Comparison of ENCODE assay signal across 23 mouse cellular contexts in genomic region chr1:164322987-164323650, GRCm38 (mm10).
"Had no signal": no experiment of that assay in that cellular context is flagged by ENCODE, and none has a peak within 500 bp of the region (broad histone marks: within the 10 kb centered on the region; RNA-seq: fewer than 3 reads in every experiment).

No protein-coding gene starts in this region.

- H3K4me3 ChIP-seq: left cerebral cortex, adult 2 months; limb, embryonic 12.5 days; limb, embryonic 15.5 days; lung, embryonic 15.5 days; megakaryocyte, embryonic 14.5 days; midbrain, embryonic 10.5 days; midbrain, embryonic 13.5 days; myocyte; neural tube, embryonic 13.5 days; stomach, embryonic 15.5 days had no signal

- H3K9ac ChIP-seq: limb, embryonic 12.5 days; limb, embryonic 15.5 days; liver, embryonic 14.5 days; liver, postnatal 0 days; lung, embryonic 15.5 days; midbrain, embryonic 13.5 days; neural tube, embryonic 13.5 days; stomach, embryonic 15.5 days had no signal

- DNase-seq: kidney, postnatal 25 days; layer of hippocampus, postnatal 36 days; left cerebral cortex, postnatal 4 days; liver, postnatal 0 days; retina, postnatal 1 day; right cerebral cortex, postnatal 25 days; spleen, adult 18-20 months; thymus, postnatal 25 days had no signal

- H3K27ac ChIP-seq: left cerebral cortex, adult 2 months; limb, embryonic 12.5 days; limb, embryonic 15.5 days; liver, embryonic 14.5 days; lung, embryonic 15.5 days; midbrain, embryonic 10.5 days; midbrain, embryonic 13.5 days; neural tube, embryonic 13.5 days; stomach, embryonic 15.5 days had no signal

- H3K27me3 ChIP-seq: limb, embryonic 12.5 days; limb, embryonic 15.5 days; lung, embryonic 15.5 days; megakaryocyte, embryonic 14.5 days; midbrain, embryonic 13.5 days; neural tube, embryonic 13.5 days; stomach, embryonic 15.5 days had no signal

- H3K9me3 ChIP-seq: limb, embryonic 12.5 days; limb, embryonic 15.5 days; lung, embryonic 15.5 days; megakaryocyte, embryonic 14.5 days; midbrain, embryonic 10.5 days; midbrain, embryonic 13.5 days; neural tube, embryonic 13.5 days; stomach, embryonic 15.5 days had no signal

- ATAC-seq: inflammation-experienced regulatory T-cells, adult 6 months; intestine, embryonic 16.5 days; liver, postnatal 0 days; midbrain, embryonic 13.5 days; midbrain, embryonic 16.5 days had no signal

- H3K4me2 ChIP-seq: limb, embryonic 12.5 days; limb, embryonic 15.5 days; liver, embryonic 11.5 days; lung, embryonic 15.5 days; midbrain, embryonic 13.5 days; neural tube, embryonic 13.5 days; stomach, embryonic 15.5 days had no signal

- H3K4me1 ChIP-seq: megakaryocyte, embryonic 14.5 days had no signal

- H3K36me3 ChIP-seq: limb, embryonic 15.5 days; lung, embryonic 15.5 days; midbrain, embryonic 13.5 days; stomach, embryonic 15.5 days had no signal
